Mouse (Mus musculus): Measurements from ENCODE around the gene Camp.

The Camp gene

DNA sequence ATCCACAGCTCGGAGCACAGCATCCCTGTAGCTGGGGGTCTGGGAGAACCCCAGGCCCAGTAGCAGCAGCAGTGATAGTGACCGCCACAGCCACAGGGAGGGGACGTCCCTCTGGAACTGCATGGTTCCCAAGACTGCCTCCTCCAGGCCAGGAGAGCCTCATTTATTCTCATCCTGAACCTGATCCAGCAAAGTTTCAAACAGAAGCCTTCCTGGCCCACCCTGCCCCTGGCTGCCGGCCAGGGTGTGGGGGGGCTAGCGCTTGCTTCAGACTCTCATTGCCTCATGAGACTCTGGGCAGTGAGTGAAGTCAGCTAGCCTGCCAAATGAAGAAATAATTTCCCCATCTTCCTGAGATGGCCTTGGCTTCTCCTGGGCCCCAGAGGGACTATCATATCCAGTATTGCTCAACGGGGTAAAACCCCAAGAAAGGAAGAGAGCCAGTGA lies at the start of gene Camp:
Gene Camp (minus strand): TSS at position 306 of the 447 bp plus-strand sequence.
- no peak for DNase-seq (ENCODE audit: low spot score)

- DNase-seq (ENCODE audit: low spot score), result no peak
Observed at GRCm38 (mm10) chr9:109898027-109898426, 48.6 kb upstream of the Camp start.

GRCm38 (mm10) chr9:109896253-109897150 lies 47.1 kb upstream of the Camp start:
- no peak for DNase-seq (ENCODE audit: low spot score)

DNA sequence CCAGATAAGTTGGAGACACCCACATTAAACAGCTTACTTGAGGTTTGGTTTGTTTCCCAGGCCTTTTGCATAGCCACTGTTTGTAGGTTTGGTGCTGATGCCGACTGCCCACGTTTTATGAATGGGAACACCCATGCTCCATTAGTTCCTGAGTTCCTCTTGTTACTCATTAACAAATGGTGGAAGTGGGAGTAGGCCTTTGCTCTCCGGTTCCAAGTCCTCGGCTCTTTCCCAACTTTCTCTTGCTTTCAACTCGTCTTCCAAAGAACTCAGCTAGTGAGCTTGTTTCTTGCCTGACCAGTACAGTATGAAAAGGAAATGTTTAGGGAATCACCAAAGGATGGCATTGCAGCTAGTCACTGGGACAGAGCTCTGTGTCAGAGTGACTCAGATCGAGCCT lies 46.2 kb upstream of the Camp start:
- DNase-seq (ENCODE audit: low spot score), result peak; percentile 81

GRCm38 (mm10) chr9:109894413-109895090 lies 45.1 kb upstream of the Camp start:
- peak; percentile 80 for DNase-seq (ENCODE audit: low spot score)

DNA sequence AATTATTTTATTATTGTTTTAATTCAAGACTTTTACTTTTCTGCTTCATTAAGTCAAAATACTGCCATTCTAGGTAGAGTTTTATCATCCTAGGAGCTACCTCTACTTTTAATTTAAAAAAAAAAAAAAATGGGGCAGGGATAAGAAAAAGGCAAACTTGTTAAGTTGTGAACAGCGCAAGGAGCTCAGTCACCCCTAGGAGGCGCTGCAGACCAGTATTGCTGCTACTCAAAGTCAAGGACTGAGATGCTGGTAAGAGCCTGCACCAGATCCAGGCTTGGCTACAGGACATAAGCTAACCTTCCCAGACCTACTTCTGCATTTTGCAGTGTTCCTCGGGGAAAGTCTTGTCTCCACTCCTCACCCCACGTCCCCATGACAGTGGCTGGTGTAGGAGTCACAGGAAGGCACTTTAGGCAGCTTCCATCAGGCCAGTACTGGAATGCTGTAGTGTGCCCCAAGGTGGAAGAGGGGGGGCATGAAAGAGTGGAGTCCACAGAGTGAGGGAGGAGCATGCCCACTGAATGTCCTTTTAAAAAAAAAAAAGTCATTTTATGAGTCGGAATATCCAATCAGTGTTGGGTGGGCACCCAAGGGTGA lies 43.3 kb upstream of the Camp start:
- DNase-seq (ENCODE audit: low spot score), result no peak

DNA sequence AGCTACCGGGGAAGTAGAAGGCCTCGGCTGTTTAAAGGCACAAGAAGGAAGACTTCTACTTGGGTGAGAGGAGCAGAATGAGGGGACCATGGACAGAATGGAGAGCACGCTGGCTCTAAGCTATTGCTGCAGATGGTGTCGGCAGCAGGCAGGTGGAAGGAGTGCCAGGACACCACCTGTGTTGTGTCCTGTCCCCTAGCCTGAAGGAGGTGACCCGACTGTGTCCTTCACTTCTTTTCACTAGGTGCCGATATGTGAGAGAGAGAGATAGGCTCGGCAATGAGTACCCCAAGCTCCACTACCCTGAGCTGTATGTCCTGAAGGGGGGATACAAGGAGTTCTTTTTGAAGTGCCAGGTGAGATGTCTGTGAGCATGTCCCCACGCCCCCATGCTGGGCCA lies 42.1 kb upstream of the Camp start:
- DNase-seq (ENCODE audit: low spot score), result no peak

DNA sequence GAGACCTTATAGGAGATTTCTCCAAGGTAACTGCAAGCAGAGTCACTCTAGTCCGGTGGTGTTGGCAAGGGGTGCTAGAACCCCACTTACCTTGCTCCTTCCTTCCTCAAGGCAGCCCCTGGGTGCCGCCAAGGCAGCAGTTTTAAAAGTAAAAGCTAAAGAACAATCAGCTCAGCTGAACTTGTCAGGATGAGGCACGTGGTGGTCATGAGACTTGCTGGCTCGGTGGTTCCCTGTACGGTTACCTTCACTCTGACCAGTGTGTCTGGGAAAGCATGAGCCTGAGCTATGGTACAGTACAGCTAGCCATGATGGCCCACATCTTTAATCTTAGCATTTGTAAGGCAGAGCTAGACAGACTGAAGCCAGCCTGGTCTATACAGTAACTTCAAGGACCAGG lies 37.9 kb upstream of the Camp start:
- DNase-seq (ENCODE audit: low spot score), result no peak

DNA sequence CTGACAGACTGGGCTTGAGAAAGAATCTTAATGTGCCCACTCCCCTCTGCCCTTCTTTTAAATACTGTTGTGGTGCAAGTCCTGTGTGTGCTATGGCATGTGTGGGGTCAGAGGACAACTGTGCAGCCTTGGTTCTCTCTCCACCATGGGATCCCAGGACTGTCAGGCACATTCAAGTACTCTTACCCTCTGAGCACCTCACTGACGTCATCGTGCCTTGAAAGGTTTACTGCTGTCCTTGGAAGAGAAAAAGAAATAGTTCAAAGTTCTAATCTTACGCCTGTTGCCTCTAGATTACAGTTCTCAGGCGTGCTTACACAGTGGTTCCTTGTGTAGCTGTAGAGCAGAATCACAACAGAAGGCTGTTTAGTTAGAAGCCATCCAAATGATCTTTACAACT lies 36.8 kb upstream of the Camp start:
- peak; percentile 48 for DNase-seq (ENCODE audit: low spot score)

DNA sequence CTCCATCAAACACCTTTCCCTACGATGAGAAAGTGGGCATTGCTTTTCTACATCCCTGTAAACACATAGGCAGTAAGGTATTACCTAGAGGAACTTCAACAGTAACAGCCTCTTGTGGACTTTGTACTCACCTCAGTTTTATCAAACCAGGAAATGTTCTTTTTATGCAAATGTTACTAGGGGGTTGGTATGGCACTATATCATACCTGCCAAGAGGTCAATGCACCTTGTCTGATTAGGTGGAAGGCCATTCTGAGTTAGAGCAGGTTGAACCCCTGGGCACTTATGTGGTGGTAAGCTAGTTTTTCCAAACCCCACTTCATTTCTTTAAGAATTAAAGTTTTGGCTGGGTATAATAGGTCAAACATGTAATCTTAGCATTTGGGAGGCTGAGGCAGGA lies 29.9 kb upstream of the Camp start:
- no peak for DNase-seq (ENCODE audit: low spot score)

DNA sequence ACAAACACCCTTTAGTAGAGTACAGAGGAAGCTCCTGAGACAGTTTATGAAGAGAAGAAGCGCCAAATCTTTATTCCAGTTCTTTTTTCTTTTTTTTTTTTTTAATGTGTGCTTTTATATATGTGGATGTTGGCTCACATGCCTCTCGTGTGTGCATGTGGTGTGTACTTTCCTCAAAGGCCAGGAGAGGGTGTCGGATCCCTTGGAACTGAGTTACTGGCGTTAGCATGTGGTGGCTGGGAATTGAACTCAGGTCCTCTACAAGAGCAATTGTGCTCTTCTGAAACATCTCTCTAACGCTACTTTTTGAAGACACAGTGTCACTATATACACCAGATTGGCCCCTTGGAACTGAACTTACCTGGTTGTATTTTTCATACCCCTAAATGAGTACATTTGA lies 28.2 kb upstream of the Camp start:
- no peak for DNase-seq (ENCODE audit: low spot score)

- DNase-seq (ENCODE audit: low spot score), result no peak
Observed at GRCm38 (mm10) chr9:109876756-109877155, 27.3 kb upstream of the Camp start.

GRCm38 (mm10) chr9:109875695-109876601 lies 26.5 kb upstream of the Camp start:
- DNase-seq (ENCODE audit: low spot score), result peak; percentile 56

GRCm38 (mm10) chr9:109874797-109875691 lies 25.6 kb upstream of the Camp start, which contains the start of gene Cdc25a:
TSS of gene Cdc25a (plus strand) at chr9:109875579.
- DNase-seq (ENCODE audit: low spot score), result peak; percentile 99

DNA sequence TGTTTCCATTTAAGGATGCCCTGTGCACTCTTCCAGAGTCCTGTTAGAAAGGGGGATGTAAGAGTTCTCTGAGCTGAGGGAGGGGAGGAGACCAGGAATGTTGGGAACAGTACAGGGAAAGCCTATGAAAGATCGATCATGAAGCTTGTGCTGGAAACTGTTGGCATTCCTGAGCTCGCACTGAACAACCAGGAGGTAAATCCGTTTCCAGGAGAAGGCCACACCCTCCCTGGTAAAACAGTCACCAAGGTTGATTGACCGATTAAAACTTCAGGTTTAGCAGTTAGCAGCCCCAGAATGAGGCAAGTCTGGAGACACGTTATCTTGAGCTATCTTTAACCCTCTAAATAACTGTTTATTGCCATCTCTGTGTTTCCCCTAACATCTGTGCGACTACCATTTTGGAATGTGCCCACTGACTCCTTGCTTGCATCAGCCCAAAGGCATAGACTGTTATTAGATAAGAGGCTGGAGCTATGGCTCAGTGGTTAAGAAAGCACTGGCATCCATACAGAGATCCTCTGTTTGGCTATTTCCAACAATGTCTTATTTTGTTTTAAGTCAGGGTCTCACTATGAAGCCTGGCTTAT lies 21.7 kb upstream of the Camp start:
- peak; percentile 63 for DNase-seq (ENCODE audit: low spot score)

GRCm38 (mm10) chr9:109866218-109866617 lies 16.8 kb upstream of the Camp start:
- DNase-seq (ENCODE audit: low spot score), result no peak

DNA sequence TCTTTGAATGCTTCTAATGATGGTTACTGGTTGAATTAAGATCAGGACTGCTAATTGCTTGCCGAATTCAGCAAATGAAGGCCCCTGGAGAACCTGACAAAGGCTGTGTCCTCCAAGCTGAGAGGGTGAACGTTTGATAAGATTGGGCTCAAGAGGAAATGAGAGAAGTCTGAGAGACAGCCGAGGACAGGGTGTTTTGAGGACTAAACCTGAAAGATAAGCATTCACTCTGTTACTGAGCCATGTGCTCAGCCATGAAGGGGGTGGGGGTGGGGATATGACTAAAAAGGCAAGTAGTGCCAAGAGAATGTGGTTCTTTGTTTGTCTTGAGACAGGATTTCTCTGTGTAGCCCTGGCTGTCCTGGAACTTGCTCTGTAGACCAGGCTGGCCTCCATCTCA lies 13.7 kb upstream of the Camp start:
- DNase-seq (ENCODE audit: low spot score), result no peak

DNA sequence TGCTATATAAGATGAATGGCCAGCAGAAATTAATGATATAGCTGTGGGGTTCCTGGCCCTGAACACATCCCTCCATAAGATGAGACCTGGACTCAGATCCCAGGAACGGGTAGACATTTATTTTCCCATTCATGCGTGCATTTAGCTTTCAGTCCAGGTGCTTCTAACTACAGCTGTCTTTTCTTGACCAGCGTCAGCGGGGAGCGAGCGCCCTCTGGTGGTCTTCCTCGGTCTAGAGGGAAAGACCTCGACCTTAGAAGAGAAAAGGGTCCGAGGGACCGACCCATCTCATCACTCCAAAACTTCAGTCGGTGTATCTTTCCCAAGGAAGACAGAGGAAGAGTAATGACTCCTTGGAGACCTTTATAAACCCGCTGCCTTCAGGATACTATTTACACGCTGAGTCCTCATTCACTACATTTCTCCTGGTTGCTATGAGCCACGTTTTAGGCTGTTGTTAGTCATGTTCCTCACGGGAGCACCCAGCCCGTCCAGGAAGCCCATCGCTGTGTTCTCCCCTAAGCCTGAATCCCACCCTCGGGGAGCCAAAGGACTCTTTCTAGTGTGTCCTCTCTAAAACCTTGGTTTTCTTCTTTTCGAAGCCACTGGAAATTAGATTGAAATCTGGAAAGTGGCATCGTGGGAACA lies 13.1 kb upstream of the Camp start:
- peak; percentile 70 for DNase-seq (ENCODE audit: low spot score)

- DNase-seq (ENCODE audit: low spot score), result no peak
Observed at GRCm38 (mm10) chr9:109855947-109856346, 6.5 kb upstream of the Camp start.

GRCm38 (mm10) chr9:109854341-109854740 lies 4.9 kb upstream of the Camp start:
- no peak for DNase-seq (ENCODE audit: low spot score)
